Mouse (Mus musculus): ENCODE results near the gene Kcnt2. TPM values are rescaled to one million over a fixed set of nuclear protein-coding genes. Genes with fewer than 3 reads are reported as not detected.

Gene Kcnt2
- polyA plus RNA-seq, 1 experiment: 2.7 TPM

GRCm38 (mm10) chr1:140379526-140379925, 133.6 kb downstream of the Kcnt2 start:
- no peak for TF ChIP-seq CTCF (IDR thresholded peaks at IDR 0.05; ENCODE audit: borderline replicate concordance, extremely low read depth, insufficient read depth, insufficient read length)
- TF ChIP-seq POLR2A (IDR thresholded peaks at IDR 0.05; ENCODE audit: borderline replicate concordance, extremely low read depth, insufficient read depth, insufficient read length, poor library complexity, severe bottlenecking): no peak
- DNase-seq (ENCODE audit: low read depth): peak; percentile 9

GRCm38 (mm10) chr1:140381093-140381492, 135.1 kb downstream of the Kcnt2 start:
- TF ChIP-seq POLR2A (IDR thresholded peaks at IDR 0.05; ENCODE audit: borderline replicate concordance, extremely low read depth, insufficient read depth, insufficient read length, poor library complexity, severe bottlenecking) (no peak), CTCF (IDR thresholded peaks at IDR 0.05; ENCODE audit: borderline replicate concordance, extremely low read depth, insufficient read depth, insufficient read length) (no peak)
- DNase-seq (ENCODE audit: low read depth): no peak

GRCm38 (mm10) chr1:140390301-140390700, 144.3 kb downstream of the Kcnt2 start:
- peak; percentile 63 for DNase-seq (ENCODE audit: low read depth)
- TF ChIP-seq CTCF (IDR thresholded peaks at IDR 0.05; ENCODE audit: borderline replicate concordance, extremely low read depth, insufficient read depth, insufficient read length) (no peak), POLR2A (IDR thresholded peaks at IDR 0.05; ENCODE audit: borderline replicate concordance, extremely low read depth, insufficient read depth, insufficient read length, poor library complexity, severe bottlenecking) (no peak)

- DNase-seq (ENCODE audit: low read depth): no peak
- TF ChIP-seq CTCF (IDR thresholded peaks at IDR 0.05; ENCODE audit: borderline replicate concordance, extremely low read depth, insufficient read depth, insufficient read length): no peak
- TF ChIP-seq POLR2A (IDR thresholded peaks at IDR 0.05; ENCODE audit: borderline replicate concordance, extremely low read depth, insufficient read depth, insufficient read length, poor library complexity, severe bottlenecking): no peak
These were observed 151.8 kb downstream of the Kcnt2 start for GRCm38 (mm10) chr1:140397756-140398155.

- no peak for DNase-seq (ENCODE audit: low read depth)
- no peak for TF ChIP-seq CTCF (IDR thresholded peaks at IDR 0.05; ENCODE audit: borderline replicate concordance, extremely low read depth, insufficient read depth, insufficient read length)
- no peak for TF ChIP-seq POLR2A (IDR thresholded peaks at IDR 0.05; ENCODE audit: borderline replicate concordance, extremely low read depth, insufficient read depth, insufficient read length, poor library complexity, severe bottlenecking)
These were observed 160.8 kb downstream of the Kcnt2 start for GRCm38 (mm10) chr1:140406631-140407288.

GRCm38 (mm10) chr1:140415761-140416160, 169.8 kb downstream of the Kcnt2 start:
- no peak for DNase-seq (ENCODE audit: low read depth)
- TF ChIP-seq POLR2A (IDR thresholded peaks at IDR 0.05; ENCODE audit: borderline replicate concordance, extremely low read depth, insufficient read depth, insufficient read length, poor library complexity, severe bottlenecking) (no peak), CTCF (IDR thresholded peaks at IDR 0.05; ENCODE audit: borderline replicate concordance, extremely low read depth, insufficient read depth, insufficient read length) (no peak)

- TF ChIP-seq CTCF (IDR thresholded peaks at IDR 0.05; ENCODE audit: borderline replicate concordance, extremely low read depth, insufficient read depth, insufficient read length) (no peak), POLR2A (IDR thresholded peaks at IDR 0.05; ENCODE audit: borderline replicate concordance, extremely low read depth, insufficient read depth, insufficient read length, poor library complexity, severe bottlenecking) (no peak)
- DNase-seq (ENCODE audit: low read depth): peak; percentile 16
These were observed 177.0 kb downstream of the Kcnt2 start for GRCm38 (mm10) chr1:140422954-140423353.

- TF ChIP-seq POLR2A (IDR thresholded peaks at IDR 0.05; ENCODE audit: borderline replicate concordance, extremely low read depth, insufficient read depth, insufficient read length, poor library complexity, severe bottlenecking) (no peak), CTCF (IDR thresholded peaks at IDR 0.05; ENCODE audit: borderline replicate concordance, extremely low read depth, insufficient read depth, insufficient read length) (no peak)
- DNase-seq (ENCODE audit: low read depth): no peak
These were observed 183.4 kb downstream of the Kcnt2 start for GRCm38 (mm10) chr1:140429284-140429850.

GRCm38 (mm10) chr1:140432039-140432438, 186.1 kb downstream of the Kcnt2 start:
- DNase-seq (ENCODE audit: low read depth): no peak
- TF ChIP-seq POLR2A (IDR thresholded peaks at IDR 0.05; ENCODE audit: borderline replicate concordance, extremely low read depth, insufficient read depth, insufficient read length, poor library complexity, severe bottlenecking) (no peak), CTCF (IDR thresholded peaks at IDR 0.05; ENCODE audit: borderline replicate concordance, extremely low read depth, insufficient read depth, insufficient read length) (no peak)

- no peak for DNase-seq (ENCODE audit: low read depth)
- TF ChIP-seq POLR2A (IDR thresholded peaks at IDR 0.05; ENCODE audit: borderline replicate concordance, extremely low read depth, insufficient read depth, insufficient read length, poor library complexity, severe bottlenecking) (no peak), CTCF (IDR thresholded peaks at IDR 0.05; ENCODE audit: borderline replicate concordance, extremely low read depth, insufficient read depth, insufficient read length) (no peak)
These were observed 188.8 kb downstream of the Kcnt2 start for GRCm38 (mm10) chr1:140434791-140435190.

- TF ChIP-seq POLR2A (IDR thresholded peaks at IDR 0.05; ENCODE audit: borderline replicate concordance, extremely low read depth, insufficient read depth, insufficient read length, poor library complexity, severe bottlenecking): no peak
- TF ChIP-seq CTCF (IDR thresholded peaks at IDR 0.05; ENCODE audit: borderline replicate concordance, extremely low read depth, insufficient read depth, insufficient read length): no peak
- no peak for DNase-seq (ENCODE audit: low read depth)
These were observed 192.2 kb downstream of the Kcnt2 start for GRCm38 (mm10) chr1:140438176-140438575.

- TF ChIP-seq CTCF (IDR thresholded peaks at IDR 0.05; ENCODE audit: borderline replicate concordance, extremely low read depth, insufficient read depth, insufficient read length): no peak
- no peak for TF ChIP-seq POLR2A (IDR thresholded peaks at IDR 0.05; ENCODE audit: borderline replicate concordance, extremely low read depth, insufficient read depth, insufficient read length, poor library complexity, severe bottlenecking)
- no peak for DNase-seq (ENCODE audit: low read depth)
These were observed 197.9 kb downstream of the Kcnt2 start for GRCm38 (mm10) chr1:140443904-140444303.

Data from brain, embryonic 14.5 days (tissue).